Mouse (Mus musculus) erythroid progenitor cell, adult 5-6 weeks (primary cell): ENCODE results near the gene Stk39. TPM values are rescaled to one million over a fixed set of nuclear protein-coding genes. Genes with fewer than 3 reads are reported as not detected.

Experiments used
- ATAC-seq: replicated peaks from 2 replicates; pipeline ENCODE4 v1.8.0; 2016; ENCODE audit warnings: moderate number of reproducible peaks, mild to moderate bottlenecking, moderate TSS enrichment, inconsistent platforms; ENCODE audit not compliant: poor library complexity, low FRiP score, severe bottlenecking
- total RNA-seq, 2 experiments: library from RNA; stranded (forward) in 1 of 2; stranded (reverse) in 1 of 2; fragments of 150-400 nt in 1 of 2; fragments of 186-747, 209-891 nt in 1 of 2; gene quantifications; 2 replicates each; pipeline versions ENCODE4 v1.2.3 to v1.2.4; 2015 to 2017; ENCODE audit warnings: low replicate concordance in 2 of 2

Stk39 gene
- total RNA-seq, 2 experiments from 2014 or later, result 1.1 to 15.1 TPM

GRCm38 (mm10) chr2:68387824-68388582 lies 84.1 kb downstream of the Stk39 start:
- ATAC-seq, result no peak

- ATAC-seq, result no peak
Observed at GRCm38 (mm10) chr2:68386313-68386863, 85.7 kb downstream of the Stk39 start.

- ATAC-seq, result no peak
Observed at GRCm38 (mm10) chr2:68385654-68386312, 86.3 kb downstream of the Stk39 start.

- ATAC-seq, result no peak
Observed at GRCm38 (mm10) chr2:68383964-68384363, 88.1 kb downstream of the Stk39 start.

- no peak for ATAC-seq
Observed at GRCm38 (mm10) chr2:68382394-68383059, 89.5 kb downstream of the Stk39 start.

- no peak for ATAC-seq
Observed at GRCm38 (mm10) chr2:68381881-68382280, 90.2 kb downstream of the Stk39 start.

- no peak for ATAC-seq
Observed at GRCm38 (mm10) chr2:68381205-68381604, 90.9 kb downstream of the Stk39 start.

- ATAC-seq, result no peak
Observed at GRCm38 (mm10) chr2:68379631-68380030, 92.4 kb downstream of the Stk39 start.

- no peak for ATAC-seq
Observed at GRCm38 (mm10) chr2:68378319-68378718, 93.7 kb downstream of the Stk39 start.

GRCm38 (mm10) chr2:68377251-68377681 lies 94.8 kb downstream of the Stk39 start:
- ATAC-seq, result no peak

- ATAC-seq, result no peak
Observed at GRCm38 (mm10) chr2:68376660-68377059, 95.4 kb downstream of the Stk39 start.

GRCm38 (mm10) chr2:68374202-68374601 lies 97.9 kb downstream of the Stk39 start:
- no peak for ATAC-seq

- ATAC-seq, result no peak
Observed at GRCm38 (mm10) chr2:68371912-68372311, 100.2 kb downstream of the Stk39 start.

- ATAC-seq, result no peak
Observed at GRCm38 (mm10) chr2:68370326-68370725, 101.7 kb downstream of the Stk39 start.

- no peak for ATAC-seq
Observed at GRCm38 (mm10) chr2:68369080-68369479, 103.0 kb downstream of the Stk39 start.

GRCm38 (mm10) chr2:68367944-68368343 lies 104.1 kb downstream of the Stk39 start:
- no peak for ATAC-seq

GRCm38 (mm10) chr2:68366897-68367193 lies 105.2 kb downstream of the Stk39 start:
- no peak for ATAC-seq

- ATAC-seq, result no peak
Observed at GRCm38 (mm10) chr2:68366091-68366896, 105.8 kb downstream of the Stk39 start.

GRCm38 (mm10) chr2:68365504-68365903 lies 106.6 kb downstream of the Stk39 start:
- ATAC-seq, result no peak
